16 mouse cellular contexts compared by ENCODE assay signal in the genomic region with DNA sequence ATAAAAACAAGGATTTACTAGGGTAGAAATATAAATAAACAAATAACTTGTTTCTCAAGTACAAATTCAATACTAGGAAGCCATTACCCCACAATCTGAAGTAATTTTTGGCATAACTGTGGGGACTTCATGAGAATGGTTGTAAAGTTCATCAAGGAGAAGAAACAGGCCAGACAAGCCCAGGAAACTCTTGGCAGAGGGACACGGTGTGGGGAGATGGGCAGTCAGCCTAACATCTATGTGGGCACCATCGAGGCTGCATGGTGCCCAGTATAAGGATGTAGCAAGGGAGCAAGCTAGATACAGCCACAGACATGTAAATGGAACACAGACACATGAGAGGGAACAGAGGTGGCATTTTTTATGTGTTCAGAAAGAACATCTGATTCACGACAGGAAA.
"Had no signal": no experiment of that assay in that cellular context is flagged by ENCODE, and none has a peak within 500 bp of the region (broad histone marks: within the 10 kb centered on the region; RNA-seq: fewer than 3 reads in every experiment).

No protein-coding gene starts in this region.

- H3K27me3 ChIP-seq: neural tube, embryonic 13.5 days; neural tube, embryonic 15.5 days; stomach, embryonic 15.5 days had no signal

- H3K27ac ChIP-seq: neural tube, embryonic 13.5 days; neural tube, embryonic 15.5 days; stomach, embryonic 15.5 days; stomach, postnatal 0 days had no signal

- H3K36me3 ChIP-seq: stomach, embryonic 15.5 days had no signal

- H3K4me1 ChIP-seq: stomach, embryonic 15.5 days had no signal

- H3K9me3 ChIP-seq: neural tube, embryonic 13.5 days; neural tube, embryonic 15.5 days; stomach, embryonic 15.5 days had no signal

- H3K4me3 ChIP-seq: neural tube, embryonic 13.5 days; neural tube, embryonic 15.5 days; stomach, embryonic 15.5 days had no signal

- DNase-seq: retina, postnatal 1 day; right cerebral cortex, adult 18-20 months; right cerebral cortex, postnatal 14 days; right cerebral cortex, postnatal 25 days; right cerebral cortex, postnatal 4 days; spleen, adult 18-20 months; thymus, adult 18-20 months; thymus, adult 2 months; thymus, postnatal 14 days; thymus, postnatal 25 days; thymus, postnatal 36 days; thymus, postnatal 4 days had no signal
